Mouse (Mus musculus) heart, postnatal 0 days (tissue): ENCODE results near the gene Pvr. TPM values are rescaled to one million over a fixed set of nuclear protein-coding genes. Genes with fewer than 3 reads are reported as not detected.

Source experiments
- ATAC-seq: fragments of 200-750 bp; cut with Nextera tagmentation; 2 replicates; pipeline ENCODE4 v1.8.0; 2017; ENCODE audit warnings: low read depth, moderate number of reproducible peaks, moderate library complexity; ENCODE audit not compliant: insufficient read depth
- DNase-seq: peaks from one replicate; pipeline ENCODE4 v3.0.0-alpha.2; 2016; ENCODE audit warnings: low spot score
- H3K27ac ChIP-seq: fragments of 300-500 bp; sonication (generic); 2 replicates; pipeline ENCODE4 v1.5.1; 2014; ENCODE audit warnings: low read depth, mild to moderate bottlenecking
- H3K27me3 ChIP-seq: fragments of 300-500 bp; sonication (generic); 2 replicates; pipeline ENCODE4 v1.6.1; 2014; ENCODE audit warnings: low read length, mixed read lengths; ENCODE audit not compliant: control insufficient read depth, insufficient read depth
- H3K36me3 ChIP-seq: fragments of 300-500 bp; sonication (generic); replicated peaks from 2 replicates; pipeline ENCODE4 v1.6.1; 2014; ENCODE audit warnings: low read length, mixed read lengths; ENCODE audit not compliant: control insufficient read depth, insufficient read depth
- H3K4me1 ChIP-seq: fragments of 300-500 bp; sonication (generic); 2 replicates; pipeline ENCODE4 v1.6.1; 2014; ENCODE audit warnings: antibody characterized with exemption; ENCODE audit not compliant: control insufficient read depth, insufficient read depth
- H3K4me2 ChIP-seq: fragments of 300-500 bp; sonication (generic); 2 replicates; pipeline ENCODE4 v1.6.1; 2014; ENCODE audit warnings: low read depth, mild to moderate bottlenecking, low read length, moderate library complexity
- H3K4me3 ChIP-seq: fragments of 300-500 bp; sonication (generic); 2 replicates; pipeline ENCODE4 v1.5.1; 2014; ENCODE audit warnings: low read depth, low read length
- H3K9ac ChIP-seq: fragments of 300-500 bp; sonication (generic); replicated peaks from 2 replicates; pipeline ENCODE4 v1.6.1; 2014; ENCODE audit warnings: low read depth, low read length, mixed read lengths
- H3K9me3 ChIP-seq: fragments of 300-500 bp; sonication (generic); replicated peaks from 2 replicates; pipeline ENCODE4 v1.6.1; 2016; ENCODE audit warnings: low read length; ENCODE audit not compliant: control insufficient read depth
- CTCF ChIP-seq: IDR thresholded peaks from 2 replicates; pipeline ENCODE4 v1.5.1; 2016; ENCODE audit warnings: antibody characterized with exemption, control low read depth, low read depth
- EP300 ChIP-seq: IDR thresholded peaks from 2 replicates; pipeline ENCODE4 v1.6.1; 2016; ENCODE audit warnings: antibody characterized with exemption, low read depth
- WGBS: fragments of 180-500 bp; shearing (Covaris S2); extraction: QIAGEN DNeasy Blood & Tissue Kit; methylation state at CpG from one replicate; pipeline ENCODE4 v1.1.7; 2014; 5-methylcytosine and 5-hydroxymethylcytosine counted together
- polyA plus RNA-seq: library from polyadenylated mRNA; unstranded; fragments of >200 nt; fragmentation: Nextera tagmentation; extraction: Ambion mirVana; gene quantifications from 2 replicates; pipeline ENCODE4 v1.2.1, GENCODE M21; 2015
- total RNA-seq: library from RNA; depleted of rRNA; stranded (reverse); fragments of >200 nt; gene quantifications from 2 replicates; pipeline ENCODE4 v1.2.3, GENCODE M21; 2014; ENCODE audit warnings: low replicate concordance

The Pvr gene
- total and polyA plus RNA-seq, 2 experiments from 2014 or later = 11.6 to 25.8 TPM

GRCm38 (mm10) chr7:19876781-19877425 is 44.1 kb downstream of the Pvr start:
- Histone ChIP-seq H3K4me2 (no peak overlapping the region), H3K4me3 (no peak overlapping the region), H3K27me3 (no peaks in the 10 kb centered on the region), H3K4me1 (no peaks in the 10 kb centered on the region), H3K36me3 (no peaks in the 10 kb centered on the region), H3K27ac (no peak overlapping the region), H3K9me3 (no peaks in the 10 kb centered on the region), H3K9ac (no peak overlapping the region)
- TF ChIP-seq EP300 = no peak
- no peak for TF ChIP-seq CTCF
- DNase-seq (no peak), ATAC-seq (no peak)
- 39% methylated on average over 14 of the region's 14 CpGs for WGBS

GRCm38 (mm10) chr7:19875948-19876682 is 44.8 kb downstream of the Pvr start:
- 33% methylated on average over 13 of the region's 13 CpGs for WGBS
- ATAC-seq = peak; percentile 39; the same call in 1 of the 2 replicates
- no peak overlapping the region for H3K4me2 ChIP-seq

DNA sequence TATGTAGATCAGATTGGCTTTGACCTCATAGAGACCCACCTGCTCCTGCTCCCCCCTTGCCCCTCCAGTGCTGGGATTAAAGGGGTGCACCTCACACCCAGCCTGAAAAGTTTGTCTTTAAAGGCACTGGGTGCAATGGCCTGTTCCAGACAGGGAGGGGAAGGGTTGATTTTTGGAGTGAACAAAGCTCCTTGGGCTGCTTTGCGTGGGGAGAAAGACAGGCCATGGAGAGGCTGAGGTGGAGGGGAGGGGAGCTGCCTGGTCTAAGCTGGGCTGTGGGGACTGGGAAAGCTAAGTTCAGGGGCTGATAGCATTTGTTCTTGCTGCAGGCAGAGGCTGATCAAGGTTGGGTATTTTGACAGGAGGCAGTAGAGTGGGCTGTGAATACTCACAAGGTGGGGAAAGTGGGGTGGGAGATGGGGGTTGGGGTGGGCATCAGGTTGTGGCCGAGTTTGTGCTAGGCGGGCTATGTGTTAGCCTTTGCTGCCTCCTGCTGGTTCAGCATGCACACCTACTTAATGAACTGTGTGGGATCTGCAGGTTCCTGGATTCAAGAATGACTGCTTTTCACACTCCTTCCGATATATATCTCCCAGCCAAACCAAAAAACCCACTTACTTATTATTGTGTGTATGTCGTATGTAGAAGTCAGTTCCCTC is 48.9 kb downstream of the Pvr start:
- no peak overlapping the region for H3K4me2 ChIP-seq
- no peaks in the 10 kb centered on the region for H3K9me3 ChIP-seq
- ATAC-seq = peak; percentile 31; the same call in 1 of the 2 replicates
- 23% methylated on average over 5 of the region's 5 CpGs for WGBS
- DNase-seq = no peak
- H3K27me3 ChIP-seq = no peaks in the 10 kb centered on the region
- 0 out of 2 replicates have a peak, but pooled peaks cover 6% of the 10 kb centered on the region for H3K4me1 ChIP-seq
- TF ChIP-seq CTCF = peak; percentile 56
- TF ChIP-seq EP300 = no peak
- no peak overlapping the region for H3K4me3 ChIP-seq
- no peak overlapping the region for H3K9ac ChIP-seq
- H3K27ac ChIP-seq = no peak overlapping the region
- H3K36me3 ChIP-seq = no peaks in the 10 kb centered on the region

More at GRCm38 (mm10) chr7:19875948-19876682, 44.8 kb downstream of the Pvr start:
- no peak overlapping the region for H3K4me3 ChIP-seq
- no peaks in the 10 kb centered on the region for H3K9me3 ChIP-seq
- H3K27ac ChIP-seq = no peak overlapping the region
- TF ChIP-seq CTCF = peak; percentile 80
- no peak for TF ChIP-seq EP300
- no peak overlapping the region for H3K9ac ChIP-seq
- 0 out of 2 replicates have a peak, but pooled peaks cover 4% of the 10 kb centered on the region for H3K4me1 ChIP-seq
- H3K27me3 ChIP-seq = no peaks in the 10 kb centered on the region
- DNase-seq = peak; percentile 33
- H3K36me3 ChIP-seq = no peaks in the 10 kb centered on the region

GRCm38 (mm10) chr7:19871137-19871621 is 49.8 kb downstream of the Pvr start:
- H3K4me2 ChIP-seq = no peak overlapping the region
- H3K27ac ChIP-seq = peak overlapping the region; percentile 35
- no peak overlapping the region for H3K4me3 ChIP-seq
- H3K27me3 ChIP-seq = no peaks in the 10 kb centered on the region
- peaks cover 10% of the 10 kb centered on the region; the same call in 1 of the 2 replicates for H3K4me1 ChIP-seq
- TF ChIP-seq CTCF (no peak), EP300 (no peak)
- DNase-seq (no peak), ATAC-seq (no peak)
- H3K9ac ChIP-seq = no peak overlapping the region
- H3K9me3 ChIP-seq = no peaks in the 10 kb centered on the region
- H3K36me3 ChIP-seq = no peaks in the 10 kb centered on the region
- WGBS = 47% methylated on average over 10 of the region's 10 CpGs

GRCm38 (mm10) chr7:19867751-19868399 is 53.1 kb downstream of the Pvr start:
- no peaks in the 10 kb centered on the region for H3K36me3 ChIP-seq
- no peak overlapping the region for H3K4me3 ChIP-seq
- TF ChIP-seq CTCF (no peak), EP300 (no peak)
- H3K9ac ChIP-seq = no peak overlapping the region
- no peak overlapping the region for H3K4me2 ChIP-seq
- peaks cover 14% of the 10 kb centered on the region; the same call in 1 of the 2 replicates for H3K4me1 ChIP-seq
- DNase-seq (no peak), ATAC-seq (no peak)
- no peak overlapping the region for H3K27ac ChIP-seq
- no peaks in the 10 kb centered on the region for H3K9me3 ChIP-seq
- no peaks in the 10 kb centered on the region for H3K27me3 ChIP-seq
- WGBS = 76% methylated on average over 16 of the region's 16 CpGs
